Mouse (Mus musculus) bone marrow, adult 2 months (tissue): ENCODE data around the gene Npr3.

ENCODE experiments used
- CTCF ChIP-seq: fragments of 200-500 bp; IDR thresholded peaks from 2 replicates; pipeline ENCODE4 v1.5.1; 2011; ENCODE audit warnings: low read length, control low read depth; ENCODE audit not compliant: control insufficient read depth, insufficient read depth
- POLR2A ChIP-seq: fragments of 200-500 bp; IDR thresholded peaks from 2 replicates; pipeline ENCODE4 v1.6.1; 2011; ENCODE audit warnings: low read depth, mild to moderate bottlenecking, control low read depth, low read length, borderline replicate concordance; ENCODE audit not compliant: control insufficient read depth

DNA sequence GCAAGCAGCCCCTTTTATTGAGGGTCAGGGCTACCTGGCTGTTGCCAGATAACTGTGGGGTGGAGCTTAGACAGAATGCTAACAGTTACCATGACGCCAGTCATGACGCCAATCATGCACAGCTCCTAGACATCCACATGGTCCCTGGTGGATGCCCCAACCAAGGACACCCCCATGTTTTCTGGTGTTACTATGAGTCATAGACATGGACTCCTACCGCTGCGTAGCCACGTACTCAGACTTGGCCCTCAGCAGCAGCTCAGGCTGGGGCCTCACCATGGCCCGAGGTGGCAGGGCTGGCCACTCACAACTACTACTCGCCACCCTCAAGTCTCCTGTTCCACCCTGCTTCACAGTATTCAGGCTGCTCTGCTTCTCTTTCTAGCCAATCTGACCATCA lies 44.1 kb upstream of the Npr3 start:
- no peak for TF ChIP-seq POLR2A
- no peak for TF ChIP-seq CTCF
